Mouse (Mus musculus) layer of hippocampus, postnatal 25 days (tissue): ENCODE measurements around the gene Gpatch1. TPM values are rescaled to one million over a fixed set of nuclear protein-coding genes. Genes with fewer than 3 reads are reported as not detected.
A peak's percentile ranks its signal among the peaks of the same experiment; 100 is the strongest.
"Not testable (repeated sequence)": the region's sequence is repeated elsewhere in the genome, so short reads cannot be mapped to it uniquely, and the experiment has no call there.

ENCODE experiments used
- DNase-seq, 2 experiments: peaks; one replicate each; pipeline ENCODE4 v3.0.0; 2022; ENCODE audit warnings: mixed read lengths in 2 of 2, low spot score in 1 of 2; ENCODE audit errors: extremely low spot score in 1 of 2
- total RNA-seq, 2 experiments: library from RNA; stranded (reverse); gene quantifications; 2 replicates each; pipeline ENCODE4 v1.2.3; 2021

Gpatch1 gene
- total RNA-seq, 2 experiments from 2014 or later, result 24.2 to 24.4 TPM

DNA sequence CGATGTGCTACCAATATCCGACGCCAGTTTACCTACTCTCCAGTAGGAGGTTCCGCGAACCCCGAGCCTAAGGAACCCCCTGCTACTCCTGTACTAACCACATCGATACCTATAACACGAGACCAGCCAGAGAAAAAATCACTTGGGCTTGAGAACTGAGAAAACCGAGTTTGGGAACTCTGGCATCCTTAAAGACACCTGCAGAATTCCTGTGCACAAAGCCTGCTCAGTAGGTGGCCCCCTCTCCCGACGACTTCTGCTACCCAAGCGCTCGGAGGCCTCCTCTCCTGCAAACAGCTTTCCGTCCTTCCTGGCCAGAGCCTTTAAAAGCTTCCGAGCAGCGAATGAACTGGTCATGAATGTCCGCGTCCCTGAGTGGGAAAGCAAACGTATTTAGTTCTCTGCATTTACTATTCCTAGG, 15.0 kb upstream of the Gpatch1 start:
- DNase-seq, result no peak

DNA sequence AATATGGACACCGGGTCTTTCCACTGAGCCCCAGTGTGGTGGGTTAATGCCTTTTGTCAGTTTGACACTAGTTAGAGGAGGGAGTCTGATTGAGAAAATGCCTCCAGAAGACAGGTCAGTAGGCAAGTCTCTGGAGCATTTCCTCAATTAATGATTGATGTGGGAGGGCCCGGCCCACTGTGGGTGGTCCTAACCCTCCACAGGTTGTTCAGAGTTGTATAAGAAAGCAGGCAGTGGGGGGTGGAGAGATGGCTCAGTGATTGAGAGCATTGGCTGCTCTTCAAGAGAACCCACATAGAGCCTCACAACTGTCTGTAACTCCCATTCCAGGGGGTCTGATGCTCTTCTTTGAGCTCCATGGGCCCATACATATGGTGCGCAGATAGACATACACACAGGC, 13.3 kb upstream of the Gpatch1 start:
- no peak for DNase-seq

DNA sequence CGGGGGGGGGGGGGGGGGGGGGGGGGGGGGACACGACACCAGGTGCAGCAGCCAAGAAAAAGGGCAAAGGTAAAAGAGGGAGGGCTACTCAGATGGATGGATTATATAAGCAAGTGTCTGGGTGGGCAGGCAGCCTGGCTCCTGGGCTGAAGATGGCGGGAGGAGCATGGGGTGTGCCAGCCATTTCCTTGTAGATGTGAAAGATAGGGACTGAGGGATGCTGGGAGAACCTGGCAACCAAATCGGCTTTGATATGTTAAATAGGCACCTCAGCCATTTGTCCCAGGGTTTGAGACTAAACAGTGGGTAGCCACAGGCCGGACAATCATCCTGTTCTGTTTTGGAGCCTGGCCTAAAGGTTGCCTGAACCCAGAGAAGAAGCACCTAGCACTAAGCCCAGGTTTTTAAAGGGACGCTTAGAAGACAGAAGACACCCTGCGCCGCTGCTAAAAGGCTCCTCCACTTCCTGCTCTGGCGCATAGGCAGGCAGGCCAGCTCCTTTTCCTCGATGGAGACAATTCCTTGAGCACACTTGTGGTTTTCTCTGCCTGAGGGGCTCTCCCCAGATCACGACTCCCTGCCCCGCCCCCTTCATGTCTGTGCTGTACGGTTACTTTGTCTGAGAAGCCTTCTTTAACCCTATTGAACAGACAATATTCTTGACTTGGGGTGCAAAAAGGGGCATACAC, 4.6 kb upstream of the Gpatch1 start:
- DNase-seq, result no peak

DNA sequence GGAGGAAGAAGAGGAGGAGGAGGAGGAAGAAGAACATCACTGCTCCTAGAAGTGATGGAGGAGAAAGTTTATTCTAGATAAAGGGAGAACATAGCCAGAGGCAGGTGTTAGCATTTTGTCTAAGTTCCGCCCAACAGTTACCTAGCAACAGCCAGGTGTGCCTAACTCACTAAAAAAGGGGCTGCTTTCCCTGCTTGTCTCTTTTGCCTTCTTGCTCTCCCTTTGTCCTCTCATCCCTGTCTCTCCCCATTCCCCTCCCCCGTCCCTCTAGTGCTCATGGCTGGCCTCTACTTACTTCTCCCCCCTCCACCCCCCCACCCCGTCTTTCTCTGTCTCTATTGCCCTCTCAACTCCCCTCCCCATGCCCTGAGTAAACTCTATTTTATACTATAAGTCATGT, 3.9 kb upstream of the Gpatch1 start:
- no peak for DNase-seq

DNA sequence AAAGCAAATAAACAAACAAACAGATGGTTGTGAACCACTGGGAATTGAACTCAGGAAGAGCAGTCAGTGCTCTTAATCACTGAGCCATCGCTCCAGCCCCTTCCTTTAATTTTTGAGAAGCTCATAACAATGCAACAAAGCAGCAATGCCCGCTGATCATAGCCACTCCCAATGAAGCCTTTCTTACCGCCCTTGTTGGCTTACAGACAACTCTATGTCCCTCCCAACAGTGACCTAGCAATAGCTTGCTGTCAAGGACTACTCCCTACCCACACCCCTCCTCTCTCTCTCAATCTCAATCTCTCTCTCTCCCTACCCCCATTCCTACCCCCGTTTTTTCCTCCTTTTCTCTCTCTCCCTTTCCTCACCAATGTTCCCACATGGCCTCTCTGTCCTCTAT, 1.5 kb upstream of the Gpatch1 start:
- no peak for DNase-seq

DNA sequence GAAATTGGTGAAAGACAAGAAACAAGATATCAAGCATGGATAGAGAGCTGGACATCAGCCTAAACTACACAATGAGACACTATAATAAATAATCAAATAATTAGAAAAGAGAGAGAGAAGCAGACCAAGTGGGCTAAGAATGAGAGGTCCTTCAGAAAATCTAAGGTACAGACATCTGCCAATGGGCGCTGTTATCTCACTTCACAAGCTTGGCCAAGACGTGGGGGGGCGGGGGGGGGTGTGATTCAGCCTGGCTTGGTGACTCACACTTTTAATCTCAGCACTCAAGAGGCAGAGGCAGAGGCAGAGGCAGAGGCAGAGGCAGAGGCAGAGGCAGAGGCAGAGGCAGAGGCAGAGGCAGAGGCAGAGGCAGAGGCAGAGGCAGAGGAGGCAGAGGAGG, 981 bp upstream of the Gpatch1 start:
- DNase-seq, result not testable (repeated sequence)

DNA sequence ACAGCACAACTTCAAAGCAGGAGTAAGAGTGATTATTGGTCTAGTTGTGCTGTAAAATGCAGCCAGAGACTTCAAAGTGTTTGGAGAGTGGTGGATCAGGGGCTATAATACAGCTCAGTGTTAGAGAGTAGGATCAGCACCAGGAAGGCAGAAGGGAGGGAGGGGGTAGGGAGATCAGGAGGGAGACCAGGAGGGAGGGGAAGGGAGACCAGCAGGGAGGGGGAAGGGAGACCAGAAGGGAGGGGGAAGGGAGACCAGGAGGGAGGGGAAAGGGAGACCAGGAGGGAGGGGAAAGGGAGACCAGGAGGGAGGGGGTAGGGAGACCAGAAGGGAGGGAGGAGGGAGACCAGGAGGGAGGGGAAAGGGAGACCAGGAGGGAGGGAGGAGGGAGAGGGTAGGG, 4.1 kb downstream of the Gpatch1 start:
- DNase-seq, result no peak

DNA sequence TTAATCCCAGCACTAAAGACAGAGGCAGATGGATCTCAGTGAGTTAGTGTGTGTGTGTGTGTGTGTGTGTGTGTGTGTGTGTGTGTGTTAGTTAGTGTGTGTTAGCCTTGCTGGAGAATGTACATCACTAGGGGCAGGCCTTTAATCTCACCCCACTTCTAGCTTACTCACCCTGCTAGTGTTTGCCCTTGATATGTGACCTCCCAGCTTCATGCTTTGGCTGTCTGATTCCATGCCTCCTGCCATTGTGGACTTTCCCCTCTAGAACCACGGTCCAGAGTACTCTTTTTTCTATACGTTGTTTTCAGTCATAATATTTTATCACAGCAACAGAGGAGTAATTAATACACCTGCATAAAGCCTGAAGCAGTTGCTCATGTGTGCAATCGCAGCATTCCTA, 7.0 kb downstream of the Gpatch1 start:
- no peak for DNase-seq

DNA sequence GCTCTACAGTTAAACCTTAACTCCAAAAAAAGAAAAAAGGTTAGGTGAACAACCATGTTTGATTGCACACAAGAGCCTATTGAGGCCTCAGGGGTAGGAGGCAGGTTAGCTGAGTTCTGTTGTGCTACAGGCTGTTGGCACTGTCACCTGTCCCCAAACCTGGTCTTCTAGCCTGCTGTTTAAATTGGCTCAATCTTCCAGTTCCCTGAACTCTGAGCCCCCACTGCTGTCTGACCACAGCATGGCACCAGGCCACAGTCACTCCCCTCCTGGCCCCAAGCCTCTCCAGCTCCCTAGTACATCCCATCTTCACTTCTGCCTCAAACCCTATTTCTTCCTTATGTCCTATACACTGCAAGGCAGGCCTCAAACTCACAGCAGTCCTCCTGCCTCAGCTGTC, 17.4 kb downstream of the Gpatch1 start:
- no peak for DNase-seq

DNA sequence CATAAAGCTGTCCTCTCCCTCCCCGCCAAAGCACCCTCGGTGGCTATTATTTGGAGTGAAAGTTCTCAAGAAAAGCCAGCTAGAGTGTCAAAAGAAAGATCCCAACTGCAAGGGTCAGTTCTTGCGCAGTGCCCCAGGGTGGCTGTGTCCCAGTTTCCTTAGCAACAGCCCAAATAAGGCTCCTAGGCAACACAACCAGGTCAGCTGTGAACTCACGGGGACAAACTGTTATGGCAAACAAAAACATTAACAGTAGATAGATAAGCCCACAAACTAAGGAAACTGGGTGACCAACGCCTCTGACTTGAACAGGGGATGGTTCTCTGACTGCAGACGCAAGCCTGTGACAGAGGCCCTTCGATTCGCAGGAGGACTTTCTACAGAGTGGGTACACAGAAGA, 18.6 kb downstream of the Gpatch1 start:
- no peak for DNase-seq

DNA sequence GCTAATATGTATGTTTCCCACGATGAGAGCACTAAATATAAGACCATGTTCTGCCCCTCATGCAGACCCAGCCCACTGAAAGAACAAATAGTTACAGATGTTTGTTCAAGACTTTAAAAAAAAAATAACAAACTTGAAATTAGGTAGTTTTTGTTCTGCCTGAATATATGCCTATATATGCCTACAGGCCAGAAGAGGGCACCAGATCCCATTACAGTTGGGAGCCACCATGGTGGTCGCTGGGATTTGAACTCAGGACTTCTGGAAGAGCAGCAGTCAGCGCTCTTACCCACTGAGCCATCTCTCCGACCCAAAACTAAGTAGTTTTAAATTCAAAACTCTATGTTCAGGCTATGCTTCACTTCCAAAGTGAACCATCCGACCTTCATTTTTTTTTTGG, 20.4 kb downstream of the Gpatch1 start:
- DNase-seq, result no peak

DNA sequence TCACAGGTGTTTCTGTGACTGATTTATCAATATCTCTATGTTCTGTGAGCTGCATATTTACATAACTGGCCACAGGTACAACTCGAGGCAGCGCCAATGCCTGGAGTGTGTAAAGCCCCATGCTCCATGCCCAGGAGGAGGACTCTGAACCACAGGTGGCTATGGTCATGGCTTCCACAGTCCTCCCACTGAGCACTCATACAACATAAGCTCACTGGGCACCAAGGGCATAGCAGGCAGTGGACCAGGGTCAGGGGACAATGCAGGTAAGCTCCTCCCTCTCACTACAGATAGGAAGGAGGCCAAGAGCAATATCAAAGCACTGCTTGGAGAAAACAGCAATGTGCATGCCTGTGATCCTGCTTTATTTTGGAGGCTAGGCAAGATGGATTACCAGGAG, 22.6 kb downstream of the Gpatch1 start:
- DNase-seq, result no peak

DNA sequence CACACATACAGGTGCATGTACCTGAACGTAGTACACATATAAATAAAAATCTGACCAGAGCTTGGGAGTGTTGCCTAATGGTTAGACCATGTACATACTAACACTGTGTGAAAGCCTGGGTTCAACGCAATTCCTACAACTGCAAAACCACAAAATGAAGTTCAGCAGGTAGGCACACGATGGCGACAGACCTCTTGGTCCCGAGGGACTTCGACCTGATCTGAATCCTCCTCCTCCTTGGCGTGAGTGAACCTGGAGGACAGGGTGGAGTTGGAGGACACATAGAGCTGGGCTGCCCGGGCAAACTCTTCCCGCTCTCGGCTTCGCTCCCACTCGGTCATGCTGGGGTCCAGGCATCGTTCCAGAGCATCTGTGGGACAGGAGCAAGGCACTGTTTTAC, 24.8 kb downstream of the Gpatch1 start:
- DNase-seq, result no peak

DNA sequence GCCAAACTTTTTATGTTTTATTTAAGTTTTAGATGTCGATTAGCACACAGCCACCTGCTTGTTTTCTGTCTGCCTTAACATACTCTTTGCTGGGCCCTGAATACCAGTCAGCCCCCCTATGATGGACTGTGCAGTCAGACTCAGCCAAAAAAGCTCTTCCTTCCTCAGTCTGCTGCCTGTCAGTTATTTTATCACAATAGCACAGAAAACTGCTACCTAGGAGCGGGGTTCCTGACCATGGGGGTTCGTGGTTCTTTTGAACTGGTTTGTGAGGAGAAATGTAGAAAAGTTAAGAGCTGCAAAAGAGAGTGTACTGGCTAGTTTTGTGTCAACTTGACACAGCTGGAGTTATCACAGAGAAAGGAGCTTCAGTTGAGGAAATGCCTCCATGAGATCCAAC, 39.3 kb downstream of the Gpatch1 start:
- DNase-seq, result no peak

DNA sequence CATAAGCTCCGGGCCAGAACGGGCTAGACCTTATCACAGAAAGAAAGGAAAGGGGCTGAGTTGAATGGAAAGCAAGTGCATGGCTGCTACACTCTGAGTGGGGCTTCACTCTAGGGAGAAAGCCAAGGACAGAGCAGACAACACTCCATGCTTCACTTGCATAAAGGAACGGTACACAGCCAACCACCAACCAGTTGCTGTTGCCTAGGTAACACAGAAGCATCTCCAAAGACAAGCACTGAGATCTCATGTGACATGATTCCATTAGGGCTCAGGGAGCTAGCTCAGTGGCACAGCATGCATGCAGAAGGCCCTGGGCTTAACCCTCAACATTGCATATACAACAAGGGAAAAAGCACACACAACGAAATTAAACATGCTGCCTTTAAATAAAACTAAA, 40.8 kb downstream of the Gpatch1 start:
- no peak for DNase-seq

DNA sequence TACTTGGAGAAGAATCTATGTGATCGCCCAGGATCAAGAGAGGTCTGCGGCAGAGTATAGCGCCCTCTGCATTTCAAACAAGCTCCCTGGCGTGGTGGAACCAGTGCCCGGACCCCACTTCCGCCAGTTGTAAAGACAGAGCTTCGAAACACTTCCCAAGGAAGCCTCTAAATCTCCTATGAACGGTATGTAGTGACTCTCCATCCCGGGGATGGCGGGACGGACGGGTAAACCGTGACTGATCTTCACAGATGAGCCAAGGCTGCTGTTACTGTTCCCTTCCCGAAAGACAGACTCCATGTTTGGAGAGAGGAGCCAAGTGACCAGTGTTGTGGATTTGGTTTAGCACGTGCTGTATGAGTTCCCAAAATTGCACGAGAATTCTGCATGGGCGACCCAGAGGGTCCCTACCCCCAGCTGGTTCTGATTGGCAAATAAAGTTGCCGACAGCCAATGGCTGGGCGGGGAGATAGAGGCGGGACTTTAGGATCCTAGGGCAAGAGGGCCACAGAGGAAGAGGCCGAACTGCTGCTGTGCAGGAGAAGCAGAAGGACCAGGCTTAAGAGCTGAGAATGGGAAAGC, 48.7 kb downstream of the Gpatch1 start:
- no peak for DNase-seq

DNA sequence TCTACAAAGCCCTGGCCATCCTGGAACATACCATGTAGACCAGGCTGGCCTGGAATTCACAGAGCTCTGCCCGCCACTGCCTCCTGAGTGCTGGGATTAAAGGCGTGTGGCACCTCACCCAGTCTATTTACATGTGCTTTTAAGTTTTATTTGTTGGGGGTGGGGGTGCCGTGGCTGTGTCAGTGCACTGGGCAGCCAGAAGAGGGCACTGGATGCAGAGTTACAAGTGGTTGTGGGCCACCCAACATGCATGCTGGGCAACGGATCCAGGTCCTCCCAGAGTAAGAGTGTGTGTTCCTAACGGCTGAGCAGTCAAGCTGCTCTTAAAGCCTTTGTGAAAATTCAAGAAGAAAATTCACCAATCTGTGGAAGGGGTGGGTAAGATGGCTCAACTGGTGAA, 50.4 kb downstream of the Gpatch1 start:
- no peak for DNase-seq

DNA sequence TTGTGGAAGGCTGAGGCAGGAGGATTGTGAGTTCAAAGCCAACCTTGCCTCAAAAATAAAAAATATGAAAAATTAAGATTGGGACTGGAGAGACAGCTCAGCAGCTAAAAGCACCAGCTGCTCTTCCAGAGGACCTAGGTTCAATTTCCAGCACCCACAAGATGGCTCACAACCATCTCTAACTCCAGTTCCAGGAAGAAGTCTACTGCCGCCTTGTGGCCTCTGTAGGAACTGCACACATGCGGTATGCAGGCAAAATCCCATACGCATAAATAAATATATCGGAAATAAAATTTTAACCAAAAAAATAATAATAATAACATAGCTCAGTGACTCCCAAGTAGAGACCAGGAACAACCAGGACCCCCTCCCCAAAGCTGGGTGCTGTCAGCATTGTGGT, 51.6 kb downstream of the Gpatch1 start:
- no peak for DNase-seq

DNA sequence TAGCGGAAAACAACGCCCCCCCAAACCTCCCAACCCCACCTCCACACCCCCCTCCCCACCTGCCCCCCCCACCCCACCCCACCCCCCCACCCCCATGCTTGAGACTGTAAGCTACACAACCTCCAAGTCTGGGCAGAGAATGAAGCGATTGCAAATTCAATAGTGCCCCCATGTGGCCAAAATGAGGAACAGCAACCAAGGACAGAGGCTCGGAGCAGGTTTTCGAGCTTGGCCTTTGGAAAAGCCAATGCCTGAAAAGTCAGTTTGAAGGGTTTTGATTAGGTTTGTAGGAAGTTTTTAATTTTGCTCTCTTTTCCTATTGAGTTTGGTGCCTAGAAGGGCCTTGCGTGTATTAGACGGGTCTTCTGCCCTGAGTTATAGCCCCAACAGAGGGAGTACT, 53.5 kb downstream of the Gpatch1 start:
- peak in 1 of 2 experiments; percentile 45 for DNase-seq

DNA sequence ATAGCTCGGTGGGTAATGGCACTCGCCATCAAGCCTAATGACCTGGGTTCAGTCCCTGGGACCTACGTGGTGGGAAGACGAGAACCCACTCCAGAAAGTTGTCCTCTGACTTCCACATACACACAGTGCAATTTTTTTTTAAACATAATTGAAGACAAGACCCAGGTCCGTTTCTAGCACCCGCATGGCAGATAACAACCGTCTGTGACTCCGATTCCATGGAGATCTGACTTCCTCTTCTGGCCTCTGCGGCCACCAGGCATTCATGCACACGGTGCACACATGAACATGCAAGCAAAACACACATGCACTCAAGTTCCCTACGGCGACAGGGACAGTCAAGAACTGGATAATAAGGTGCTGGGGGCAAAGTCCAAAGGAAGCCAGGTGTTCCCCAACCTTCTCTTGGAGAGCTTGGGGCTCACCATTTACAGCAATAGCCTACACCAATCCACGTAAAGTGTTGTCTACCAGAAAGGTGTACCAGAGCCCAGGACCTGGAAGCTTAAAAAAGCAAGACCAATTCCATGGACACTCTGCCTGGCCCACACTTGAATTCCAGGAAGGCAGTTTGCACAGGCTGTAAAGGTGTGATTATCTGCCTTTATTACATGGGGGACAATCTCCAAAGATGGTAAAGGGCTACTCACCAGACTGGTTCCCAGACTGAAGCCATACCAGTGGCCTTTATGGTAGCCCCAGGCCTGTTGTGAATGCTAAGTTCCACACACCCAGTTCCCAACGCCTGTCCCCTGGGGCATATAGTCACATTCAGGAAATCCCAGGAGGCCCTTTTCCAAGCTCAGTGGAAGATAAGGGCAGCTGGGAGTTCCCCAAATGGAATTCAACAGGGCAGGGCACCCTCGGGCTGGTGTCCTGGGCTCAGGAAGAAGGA, 54.4 kb downstream of the Gpatch1 start:
- DNase-seq, result no peak

DNA sequence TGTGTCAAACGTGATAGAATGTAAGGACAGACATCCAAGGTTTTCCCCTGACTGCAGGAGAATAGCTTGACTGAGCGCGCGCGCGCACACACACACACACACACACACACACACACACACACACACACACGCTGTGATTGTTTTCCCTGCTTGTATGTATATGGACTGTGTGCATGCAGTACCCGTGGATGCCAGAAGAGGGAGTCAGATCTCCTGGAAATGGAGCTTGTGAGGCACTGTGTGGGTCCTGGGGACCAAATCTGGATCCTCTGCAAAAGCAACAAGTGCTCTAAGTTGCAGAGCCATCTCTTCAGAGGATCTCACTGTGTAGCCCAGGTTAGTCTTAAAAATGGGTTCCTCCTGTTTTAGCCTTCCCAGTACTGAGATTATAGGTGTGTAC, 58.9 kb downstream of the Gpatch1 start:
- DNase-seq, result no peak

DNA sequence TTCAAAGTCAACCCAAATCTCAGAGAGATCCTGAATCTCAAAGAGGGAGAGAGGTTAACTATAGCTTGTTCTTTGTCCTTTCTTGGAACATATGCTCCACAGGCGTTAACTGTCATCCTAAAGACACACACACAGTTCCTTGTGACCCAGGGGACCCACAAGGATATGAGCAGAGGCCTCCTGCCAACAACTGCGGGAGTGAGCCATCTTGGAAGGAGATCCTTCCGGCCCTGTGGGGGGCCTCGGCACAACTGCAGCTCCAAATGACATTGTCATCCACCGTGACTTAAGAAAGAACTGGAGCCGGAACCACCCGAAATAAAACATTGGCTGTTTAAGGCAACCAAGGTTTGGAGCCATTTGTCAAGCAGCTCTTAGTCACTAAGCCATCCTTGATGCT, 59.9 kb downstream of the Gpatch1 start:
- no peak for DNase-seq
